Mouse (Mus musculus) midbrain, embryonic 12.5 days (tissue): Measurements from ENCODE around the gene Bcas2. TPM values are rescaled to one million over a fixed set of nuclear protein-coding genes. Genes with fewer than 3 reads are reported as not detected.
"Not testable (repeated sequence)": the region's sequence is repeated elsewhere in the genome, so short reads cannot be mapped to it uniquely, and the experiment has no call there.

Source experiments
- ATAC-seq: fragments of 200-750 bp; cut with Nextera tagmentation; 2 replicates; pipeline ENCODE4 v1.8.0; 2017; ENCODE audit warnings: low read depth, moderate TSS enrichment, moderate library complexity; ENCODE audit not compliant: low FRiP score
- H3K27ac ChIP-seq: fragments of 300-500 bp; sonication (generic); replicated peaks from 2 replicates; pipeline ENCODE4 v1.5.1; 2016; ENCODE audit warnings: mild to moderate bottlenecking
- H3K27me3 ChIP-seq: fragments of 300-500 bp; sonication (generic); 2 replicates; pipeline ENCODE4 v1.6.1; 2016; ENCODE audit warnings: mild to moderate bottlenecking
- H3K36me3 ChIP-seq: fragments of 300-500 bp; sonication (generic); 2 replicates; pipeline ENCODE4 v1.6.1; 2016
- H3K4me1 ChIP-seq: fragments of 300-500 bp; sonication (generic); 2 replicates; pipeline ENCODE4 v1.6.1; 2016
- H3K4me2 ChIP-seq: fragments of 300-500 bp; sonication (generic); replicated peaks from 2 replicates; pipeline ENCODE4 v1.6.1; 2016; ENCODE audit warnings: mild to moderate bottlenecking, moderate library complexity
- H3K4me3 ChIP-seq: fragments of 300-500 bp; sonication (generic); 2 replicates; pipeline ENCODE4 v1.5.1; 2016; ENCODE audit warnings: mild to moderate bottlenecking
- H3K9ac ChIP-seq: fragments of 300-500 bp; sonication (generic); replicated peaks from 2 replicates; pipeline ENCODE4 v1.6.1; 2016; ENCODE audit warnings: mild to moderate bottlenecking, moderate library complexity
- H3K9me3 ChIP-seq: fragments of 300-500 bp; sonication (generic); 2 replicates; pipeline ENCODE4 v1.6.1; 2016; ENCODE audit warnings: mild to moderate bottlenecking
- whole genome bisulfite sequencing: fragments of 180-500 bp; shearing (Covaris S2); methylation state at CpG from one replicate; pipeline ENCODE4 v1.1.7; 2016; 5-methylcytosine and 5-hydroxymethylcytosine counted together
- polyA plus RNA-seq: library from polyadenylated mRNA; unstranded; fragments of >200 nt; fragmentation: Nextera tagmentation; extraction: Ambion mirVana; gene quantifications from 2 replicates; pipeline ENCODE4 v1.2.1, GENCODE M21; 2016

The Bcas2 gene
- polyA plus RNA-seq, 1 experiment from 2014 or later, result 228 TPM

GRCm38 (mm10) chr3:103204445-103204844, 33.0 kb downstream of the Bcas2 start:
- Histone ChIP-seq H3K4me3 (no peak overlapping the region), H3K27me3 (no peaks in the 10 kb centered on the region), H3K36me3 (no peaks in the 10 kb centered on the region), H3K9me3 (peaks cover 3% of the 10 kb centered on the region; the same call in 1 of the 2 replicates), H3K4me2 (no peak overlapping the region), H3K27ac (no peak overlapping the region), H3K9ac (no peak overlapping the region), H3K4me1 (no peaks in the 10 kb centered on the region)
- ATAC-seq, result no peak
- WGBS, result 93% methylated on average over 3 of the region's 3 CpGs

- Histone ChIP-seq H3K36me3 (no peaks in the 10 kb centered on the region), H3K4me3 (no peak overlapping the region), H3K4me2 (no peak overlapping the region), H3K27me3 (no peaks in the 10 kb centered on the region), H3K27ac (no peak overlapping the region), H3K4me1 (no peaks in the 10 kb centered on the region), H3K9ac (no peak overlapping the region), H3K9me3 (no peaks in the 10 kb centered on the region)
- no peak for ATAC-seq
- whole genome bisulfite sequencing, result 88% methylated on average over 6 of the region's 6 CpGs
Observed at GRCm38 (mm10) chr3:103206393-103206792, 34.9 kb downstream of the Bcas2 start.

GRCm38 (mm10) chr3:103207749-103208148, 36.3 kb downstream of the Bcas2 start:
- WGBS, result 30% methylated on average over 5 of the region's 5 CpGs

GRCm38 (mm10) chr3:103208237-103208636, 36.8 kb downstream of the Bcas2 start:
- Histone ChIP-seq H3K4me3 (no peak overlapping the region), H3K9me3 (no peaks in the 10 kb centered on the region), H3K27ac (no peak overlapping the region), H3K9ac (no peak overlapping the region), H3K36me3 (no peaks in the 10 kb centered on the region), H3K4me1 (no peaks in the 10 kb centered on the region), H3K27me3 (no peaks in the 10 kb centered on the region), H3K4me2 (no peak overlapping the region)
- no peak for ATAC-seq
- WGBS, result 75% methylated on average over 2 of the region's 2 CpGs

More at GRCm38 (mm10) chr3:103207749-103208148, 36.3 kb downstream of the Bcas2 start:
- no peaks in the 10 kb centered on the region for H3K27me3 ChIP-seq
- no peak overlapping the region for H3K9ac ChIP-seq
- no peak overlapping the region for H3K27ac ChIP-seq
- no peaks in the 10 kb centered on the region for H3K9me3 ChIP-seq
- no peak overlapping the region for H3K4me3 ChIP-seq
- H3K4me2 ChIP-seq, result no peak overlapping the region
- ATAC-seq, result no peak
- no peaks in the 10 kb centered on the region for H3K36me3 ChIP-seq
- no peaks in the 10 kb centered on the region for H3K4me1 ChIP-seq

GRCm38 (mm10) chr3:103211101-103211500, 39.6 kb downstream of the Bcas2 start:
- ATAC-seq, result no peak
- WGBS, result 94% methylated on average over 2 of the region's 2 CpGs

DNA sequence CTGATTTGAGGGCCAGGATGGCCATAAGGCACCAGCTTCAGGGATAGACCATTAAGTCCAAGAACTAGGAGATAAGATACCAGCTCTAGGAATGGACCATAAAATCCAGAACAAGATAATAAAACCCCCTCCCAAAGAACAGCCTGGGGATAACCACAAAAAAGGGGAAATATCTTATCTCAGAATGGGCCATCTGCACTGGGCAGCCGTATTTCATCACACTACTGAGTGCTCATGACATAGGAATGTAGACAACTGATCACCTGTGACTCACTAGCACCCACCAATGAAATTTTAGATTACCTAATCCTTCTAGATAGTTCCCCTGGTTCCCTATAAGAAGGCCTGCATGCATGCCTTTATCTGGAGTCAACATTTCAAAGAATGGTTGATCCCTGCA, 40.7 kb downstream of the Bcas2 start:
- Histone ChIP-seq H3K27me3 (no peaks in the 10 kb centered on the region), H3K9ac (no peak overlapping the region), H3K4me2 (no peak overlapping the region), H3K9me3 (no peaks in the 10 kb centered on the region), H3K27ac (no peak overlapping the region), H3K36me3 (no peaks in the 10 kb centered on the region), H3K4me1 (no peaks in the 10 kb centered on the region), H3K4me3 (no peak overlapping the region)
- 73% methylated on average over 1 of the region's 1 CpGs for WGBS
- no peak for ATAC-seq

More at GRCm38 (mm10) chr3:103211101-103211500, 39.6 kb downstream of the Bcas2 start:
- Histone ChIP-seq H3K4me2 (no peak overlapping the region), H3K27me3 (no peaks in the 10 kb centered on the region), H3K9ac (no peak overlapping the region), H3K4me1 (no peaks in the 10 kb centered on the region), H3K36me3 (no peaks in the 10 kb centered on the region), H3K4me3 (no peak overlapping the region), H3K27ac (no peak overlapping the region), H3K9me3 (no peaks in the 10 kb centered on the region)

- ATAC-seq, result no peak
- 81% methylated on average over 5 of the region's 5 CpGs for WGBS
- H3K4me3 ChIP-seq, result no peak overlapping the region
- no peaks in the 10 kb centered on the region for H3K36me3 ChIP-seq
- no peak overlapping the region for H3K4me2 ChIP-seq
- H3K27ac ChIP-seq, result no peak overlapping the region
- no peaks in the 10 kb centered on the region for H3K27me3 ChIP-seq
- H3K9me3 ChIP-seq, result no peaks in the 10 kb centered on the region
- H3K9ac ChIP-seq, result no peak overlapping the region
- H3K4me1 ChIP-seq, result no peaks in the 10 kb centered on the region
Observed at GRCm38 (mm10) chr3:103213537-103213936, 42.1 kb downstream of the Bcas2 start.

GRCm38 (mm10) chr3:103214593-103215285, 43.3 kb downstream of the Bcas2 start:
- Histone ChIP-seq H3K4me1 (no peaks in the 10 kb centered on the region), H3K9me3 (no peaks in the 10 kb centered on the region), H3K4me2 (no peak overlapping the region), H3K36me3 (no peaks in the 10 kb centered on the region), H3K9ac (no peak overlapping the region), H3K27me3 (no peaks in the 10 kb centered on the region), H3K4me3 (no peak overlapping the region), H3K27ac (no peak overlapping the region)
- ATAC-seq, result no peak
- 86% methylated on average over 8 of the region's 8 CpGs for WGBS

DNA sequence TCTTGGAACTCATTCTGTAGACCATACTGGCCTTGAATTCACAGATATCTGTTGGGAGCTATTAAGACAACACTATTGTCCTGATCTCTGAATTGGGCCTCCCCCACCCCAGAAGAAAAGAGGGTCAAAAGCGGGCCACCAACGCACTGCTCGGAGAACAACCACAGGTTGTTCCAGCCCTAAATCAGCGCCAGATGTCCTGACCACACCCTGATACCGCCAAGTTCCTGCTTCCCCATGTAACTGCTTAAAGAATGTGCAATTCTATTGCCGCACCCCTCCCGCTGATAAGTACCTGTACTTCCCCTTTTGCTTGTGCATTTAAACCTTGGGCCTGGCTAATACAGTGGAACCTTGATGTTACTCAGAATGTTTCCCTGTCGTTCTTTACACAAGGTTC, 43.9 kb downstream of the Bcas2 start:
- H3K4me3 ChIP-seq, H3K27me3 ChIP-seq, H3K9ac ChIP-seq, H3K4me2 ChIP-seq, H3K36me3 ChIP-seq, H3K4me1 ChIP-seq, H3K27ac ChIP-seq, ATAC-seq, H3K9me3 ChIP-seq: not testable (repeated sequence)
- 90% methylated on average over 8 of the region's 8 CpGs for WGBS

GRCm38 (mm10) chr3:103221435-103221834, 50.0 kb downstream of the Bcas2 start:
- 96% methylated on average over 2 of the region's 2 CpGs for WGBS
- no peaks in the 10 kb centered on the region for H3K36me3 ChIP-seq

GRCm38 (mm10) chr3:103223752-103224151, 52.3 kb downstream of the Bcas2 start:
- Histone ChIP-seq H3K4me3 (no peak overlapping the region), H3K4me2 (no peak overlapping the region), H3K9me3 (peaks cover 8% of the 10 kb centered on the region; the same call in 1 of the 2 replicates), H3K9ac (no peak overlapping the region), H3K4me1 (no peaks in the 10 kb centered on the region), H3K36me3 (no peaks in the 10 kb centered on the region), H3K27ac (no peak overlapping the region), H3K27me3 (no peaks in the 10 kb centered on the region)
- ATAC-seq, result no peak
- 61% methylated on average over 4 of the region's 4 CpGs for WGBS

More at GRCm38 (mm10) chr3:103221435-103221834, 50.0 kb downstream of the Bcas2 start:
- Histone ChIP-seq H3K9ac (no peak overlapping the region), H3K4me3 (no peak overlapping the region), H3K4me1 (no peaks in the 10 kb centered on the region), H3K4me2 (no peak overlapping the region), H3K27me3 (no peaks in the 10 kb centered on the region), H3K27ac (no peak overlapping the region), H3K9me3 (no peaks in the 10 kb centered on the region)
- no peak for ATAC-seq

DNA sequence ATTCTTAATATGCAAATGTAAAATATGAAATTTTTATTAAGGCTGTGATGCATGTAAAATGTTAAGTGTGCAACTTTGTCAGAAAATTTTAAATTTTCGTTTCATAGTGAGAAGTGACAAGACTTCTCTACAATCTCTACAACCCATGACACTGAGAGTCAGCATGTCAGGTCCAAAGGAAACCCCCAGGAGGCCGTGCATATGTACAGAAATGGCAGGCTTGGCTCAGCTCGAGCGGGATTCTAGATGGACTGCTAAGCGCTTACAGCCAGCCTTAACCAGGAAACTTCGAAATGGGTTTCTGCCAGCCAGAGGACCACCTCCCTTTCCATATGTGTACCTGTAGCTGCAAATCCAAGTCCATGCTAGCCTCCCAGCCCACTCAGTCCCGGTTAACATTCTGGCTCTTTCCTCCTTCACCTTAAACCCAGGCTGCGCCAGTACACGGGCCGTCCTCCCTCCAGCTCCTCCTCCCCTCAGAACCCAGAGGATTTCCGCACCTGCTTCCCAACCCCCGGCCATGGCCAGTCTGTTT, 52.8 kb downstream of the Bcas2 start:
- Histone ChIP-seq H3K9me3 (peaks cover 8% of the 10 kb centered on the region; the same call in 1 of the 2 replicates), H3K27me3 (no peaks in the 10 kb centered on the region), H3K4me3 (no peak overlapping the region), H3K4me2 (no peak overlapping the region), H3K36me3 (no peaks in the 10 kb centered on the region), H3K9ac (no peak overlapping the region), H3K27ac (no peak overlapping the region), H3K4me1 (no peaks in the 10 kb centered on the region)
- 74% methylated on average over 12 of the region's 12 CpGs for WGBS
- no peak for ATAC-seq
